Mouse (Mus musculus): ENCODE results near the gene Atp11a. TPM values are rescaled to one million over a fixed set of nuclear protein-coding genes. Genes with fewer than 3 reads are reported as not detected.

Atp11a gene
- polyA plus RNA-seq, 1 experiment from 2014 or later, result 10.3 TPM

- no peak overlapping the region for H3K4me3 ChIP-seq (ENCODE audit: low read depth, low read length)
- no peaks in the 10 kb centered on the region for H3K27me3 ChIP-seq (ENCODE audit: control insufficient read depth, insufficient read depth, low read depth, low read length)
- H3K4me2 ChIP-seq (ENCODE audit: low read length), result no peak overlapping the region
- H3K9ac ChIP-seq (ENCODE audit: low read depth, low read length), result no peak overlapping the region
- H3K36me3 ChIP-seq (ENCODE audit: control insufficient read depth, insufficient read depth, low read length), result peaks cover 17% of the 10 kb centered on the region
- H3K4me1 ChIP-seq (ENCODE audit: control insufficient read depth, insufficient read depth, low read length), result no peaks in the 10 kb centered on the region
- WGBS, result 81% methylated on average over 14 of the region's 14 CpGs
- ATAC-seq, result 0 out of 2 replicates have a peak, but pooled peaks have one; percentile 40
- no peak overlapping the region for H3K27ac ChIP-seq (ENCODE audit: low read length)
- no peaks in the 10 kb centered on the region for H3K9me3 ChIP-seq (replicated peaks; ENCODE audit: control insufficient read depth, low read length, poor library complexity, severe bottlenecking)
Measured at GRCm38 (mm10) chr8:12863608-12864007, 106.8 kb downstream of the Atp11a start.

GRCm38 (mm10) chr8:12865790-12866189, 109.0 kb downstream of the Atp11a start:
- Histone ChIP-seq H3K27me3 (ENCODE audit: control insufficient read depth, insufficient read depth, low read depth, low read length) (no peaks in the 10 kb centered on the region), H3K9me3 (replicated peaks; ENCODE audit: control insufficient read depth, low read length, poor library complexity, severe bottlenecking) (no peaks in the 10 kb centered on the region), H3K4me3 (ENCODE audit: low read depth, low read length) (no peak overlapping the region), H3K9ac (ENCODE audit: low read depth, low read length) (no peak overlapping the region), H3K4me2 (ENCODE audit: low read length) (no peak overlapping the region), H3K4me1 (ENCODE audit: control insufficient read depth, insufficient read depth, low read length) (peaks cover 4% of the 10 kb centered on the region), H3K36me3 (ENCODE audit: control insufficient read depth, insufficient read depth, low read length) (peaks cover 10% of the 10 kb centered on the region), H3K27ac (ENCODE audit: low read length) (no peak overlapping the region)
- no peak for ATAC-seq
- WGBS, result 52% methylated on average over 6 of the region's 6 CpGs

- no peak for ATAC-seq
- 66% methylated on average over 3 of the region's 3 CpGs for WGBS
- H3K27me3 ChIP-seq (ENCODE audit: control insufficient read depth, insufficient read depth, low read depth, low read length), result no peaks in the 10 kb centered on the region
- H3K36me3 ChIP-seq (ENCODE audit: control insufficient read depth, insufficient read depth, low read length), result no peaks in the 10 kb centered on the region
- H3K9me3 ChIP-seq (replicated peaks; ENCODE audit: control insufficient read depth, low read length, poor library complexity, severe bottlenecking), result no peaks in the 10 kb centered on the region
- H3K4me1 ChIP-seq (ENCODE audit: control insufficient read depth, insufficient read depth, low read length), result peaks cover 26% of the 10 kb centered on the region
- H3K9ac ChIP-seq (ENCODE audit: low read depth, low read length), result no peak overlapping the region
- H3K27ac ChIP-seq (ENCODE audit: low read length), result no peak overlapping the region; the same call in none of the 2 replicates
- no peak overlapping the region for H3K4me2 ChIP-seq (ENCODE audit: low read length)
- no peak overlapping the region for H3K4me3 ChIP-seq (ENCODE audit: low read depth, low read length)
Measured at GRCm38 (mm10) chr8:12869661-12870060, 112.8 kb downstream of the Atp11a start.

- Histone ChIP-seq H3K4me2 (ENCODE audit: low read length) (no peak overlapping the region), H3K9ac (ENCODE audit: low read depth, low read length) (no peak overlapping the region), H3K36me3 (ENCODE audit: control insufficient read depth, insufficient read depth, low read length) (no peaks in the 10 kb centered on the region), H3K27me3 (ENCODE audit: control insufficient read depth, insufficient read depth, low read depth, low read length) (no peaks in the 10 kb centered on the region), H3K4me3 (ENCODE audit: low read depth, low read length) (no peak overlapping the region), H3K27ac (ENCODE audit: low read length) (peak overlapping the region; percentile 53), H3K4me1 (ENCODE audit: control insufficient read depth, insufficient read depth, low read length) (peaks cover 27% of the 10 kb centered on the region), H3K9me3 (replicated peaks; ENCODE audit: control insufficient read depth, low read length, poor library complexity, severe bottlenecking) (no peaks in the 10 kb centered on the region)
- 86% methylated on average over 5 of the region's 5 CpGs for WGBS
- no peak for ATAC-seq
Measured at GRCm38 (mm10) chr8:12870656-12871055, 113.8 kb downstream of the Atp11a start.

- H3K27me3 ChIP-seq (ENCODE audit: control insufficient read depth, insufficient read depth, low read depth, low read length), result no peaks in the 10 kb centered on the region; the same call in 1 of the 2 replicates
- WGBS, result 4% methylated on average over 5 of the region's 5 CpGs
- peak overlapping the region; percentile 53; the same call in 1 of the 2 replicates for H3K27ac ChIP-seq (ENCODE audit: low read length)
- peak overlapping the region; percentile 27; the same call in 1 of the 2 replicates for H3K9ac ChIP-seq (ENCODE audit: low read depth, low read length)
- H3K4me2 ChIP-seq (ENCODE audit: low read length), result no peak overlapping the region; the same call in 1 of the 2 replicates
- ATAC-seq, result peak; percentile 33
- H3K4me1 ChIP-seq (ENCODE audit: control insufficient read depth, insufficient read depth, low read length), result peaks cover 31% of the 10 kb centered on the region
- H3K36me3 ChIP-seq (ENCODE audit: control insufficient read depth, insufficient read depth, low read length), result no peaks in the 10 kb centered on the region
- no peaks in the 10 kb centered on the region for H3K9me3 ChIP-seq (replicated peaks; ENCODE audit: control insufficient read depth, low read length, poor library complexity, severe bottlenecking)
- no peak overlapping the region for H3K4me3 ChIP-seq (ENCODE audit: low read depth, low read length)
Measured at GRCm38 (mm10) chr8:12871461-12871860, 114.6 kb downstream of the Atp11a start.

- peak; percentile 2; the same call in 1 of the 2 replicates for ATAC-seq
- peaks cover 31% of the 10 kb centered on the region for H3K4me1 ChIP-seq (ENCODE audit: control insufficient read depth, insufficient read depth, low read length)
- H3K4me2 ChIP-seq (ENCODE audit: low read length), result peak overlapping the region; percentile 88
- H3K27me3 ChIP-seq (ENCODE audit: control insufficient read depth, insufficient read depth, low read depth, low read length), result no peaks in the 10 kb centered on the region; the same call in 1 of the 2 replicates
- H3K27ac ChIP-seq (ENCODE audit: low read length), result peak overlapping the region; percentile 47; the same call in 1 of the 2 replicates
- H3K9ac ChIP-seq (ENCODE audit: low read depth, low read length), result peak overlapping the region; percentile 79
- WGBS, result 6% methylated on average over 8 of the region's 9 CpGs
- no peaks in the 10 kb centered on the region for H3K9me3 ChIP-seq (replicated peaks; ENCODE audit: control insufficient read depth, low read length, poor library complexity, severe bottlenecking)
- H3K36me3 ChIP-seq (ENCODE audit: control insufficient read depth, insufficient read depth, low read length), result no peaks in the 10 kb centered on the region
- peak overlapping the region; percentile 61 for H3K4me3 ChIP-seq (ENCODE audit: low read depth, low read length)
Measured at GRCm38 (mm10) chr8:12872983-12873356, 116.2 kb downstream of the Atp11a start.

DNA sequence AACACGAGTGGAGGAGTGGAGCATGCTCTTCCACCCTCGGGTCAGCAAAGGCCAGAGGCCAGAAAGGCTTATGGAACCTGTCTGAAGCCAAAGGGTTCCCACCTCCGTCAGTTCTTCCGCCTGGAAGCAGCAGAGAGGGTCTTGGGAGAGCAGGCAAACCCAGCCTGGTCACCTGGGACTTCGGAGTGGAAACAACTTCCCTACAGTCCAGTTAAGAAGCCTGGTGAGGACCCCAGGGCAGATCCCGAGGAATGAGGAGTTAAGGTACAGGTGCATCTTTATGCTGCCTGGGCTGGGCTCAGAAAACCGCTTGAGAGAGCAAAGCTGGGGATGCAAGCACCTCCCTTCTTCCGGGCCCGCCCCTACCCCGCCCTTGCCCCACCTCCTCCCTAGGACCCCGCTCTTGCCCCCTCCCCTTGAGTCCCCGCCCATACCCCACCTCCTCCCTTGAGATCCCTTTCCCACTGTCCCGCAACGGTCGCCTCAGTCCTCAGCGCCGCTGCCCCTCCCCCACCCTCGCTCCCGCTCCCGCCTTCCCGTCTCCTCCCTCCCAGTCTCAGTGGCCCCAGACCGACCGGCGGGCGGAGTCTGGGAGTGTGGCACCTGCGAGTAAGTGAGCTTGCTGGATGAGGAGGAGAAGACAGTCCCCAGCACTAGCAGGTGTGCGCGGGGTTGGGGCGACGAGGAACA, 116.7 kb downstream of the Atp11a start, which contains the start of gene Mcf2l:
TSS of gene Mcf2l (plus strand) at position 450 of the 690 bp plus-strand sequence.
- Histone ChIP-seq H3K9ac (ENCODE audit: low read depth, low read length) (peak within 1 kb of the TSS; percentile 79), H3K9me3 (replicated peaks; ENCODE audit: control insufficient read depth, low read length, poor library complexity, severe bottlenecking) (no peaks in the 10 kb centered on the region), H3K27me3 (ENCODE audit: control insufficient read depth, insufficient read depth, low read depth, low read length) (no peaks in the 10 kb centered on the region; the same call in 1 of the 2 replicates), H3K36me3 (ENCODE audit: control insufficient read depth, insufficient read depth, low read length) (no peaks in the 10 kb centered on the region), H3K27ac (ENCODE audit: low read length) (peak within 1 kb of the TSS; percentile 60), H3K4me3 (ENCODE audit: low read depth, low read length) (peak within 1 kb of the TSS; percentile 61), H3K4me1 (ENCODE audit: control insufficient read depth, insufficient read depth, low read length) (peaks cover 31% of the 10 kb centered on the region), H3K4me2 (ENCODE audit: low read length) (peak within 1 kb of the TSS; percentile 88)
- 2% methylated on average over 24 of the region's 30 CpGs for WGBS
- ATAC-seq, result peak; percentile 69

- H3K4me1 ChIP-seq (ENCODE audit: control insufficient read depth, insufficient read depth, low read length), result peaks cover 31% of the 10 kb centered on the region
- ATAC-seq, result peak; percentile 29
- H3K9me3 ChIP-seq (replicated peaks; ENCODE audit: control insufficient read depth, low read length, poor library complexity, severe bottlenecking), result no peaks in the 10 kb centered on the region
- H3K4me3 ChIP-seq (ENCODE audit: low read depth, low read length), result peak overlapping the region; percentile 61
- peak overlapping the region; percentile 60 for H3K27ac ChIP-seq (ENCODE audit: low read length)
- H3K9ac ChIP-seq (ENCODE audit: low read depth, low read length), result peak overlapping the region; percentile 79
- H3K36me3 ChIP-seq (ENCODE audit: control insufficient read depth, insufficient read depth, low read length), result no peaks in the 10 kb centered on the region
- no peaks in the 10 kb centered on the region; the same call in 1 of the 2 replicates for H3K27me3 ChIP-seq (ENCODE audit: control insufficient read depth, insufficient read depth, low read depth, low read length)
- H3K4me2 ChIP-seq (ENCODE audit: low read length), result peak overlapping the region; percentile 88
- WGBS, result 16% methylated on average over 8 of the region's 8 CpGs
Measured at GRCm38 (mm10) chr8:12874194-12874791, 117.5 kb downstream of the Atp11a start.

DNA sequence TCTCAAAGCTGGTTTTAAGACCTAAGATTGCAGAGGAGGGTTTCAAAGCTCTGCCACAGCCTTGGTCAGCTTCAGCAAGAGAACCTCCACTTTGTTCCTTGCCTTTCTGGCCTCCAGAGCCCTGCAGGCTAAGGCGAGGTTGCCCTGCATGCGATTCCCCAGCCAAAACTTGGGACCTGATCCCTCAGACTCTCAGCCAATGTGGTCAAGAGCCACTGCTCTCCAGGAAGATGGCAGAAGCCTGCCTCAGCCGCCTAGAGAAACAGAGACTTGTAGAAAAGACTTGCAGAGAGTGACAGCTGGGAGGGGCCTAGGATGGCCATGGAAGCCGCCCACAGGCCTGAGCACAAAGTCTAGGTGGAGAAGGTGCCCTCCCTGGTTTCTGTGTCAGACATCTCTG, 118.2 kb downstream of the Atp11a start:
- no peaks in the 10 kb centered on the region for H3K36me3 ChIP-seq (ENCODE audit: control insufficient read depth, insufficient read depth, low read length)
- no peaks in the 10 kb centered on the region; the same call in 1 of the 2 replicates for H3K27me3 ChIP-seq (ENCODE audit: control insufficient read depth, insufficient read depth, low read depth, low read length)
- no peak overlapping the region for H3K9ac ChIP-seq (ENCODE audit: low read depth, low read length)
- 65% methylated on average over 4 of the region's 4 CpGs for WGBS
- no peak overlapping the region for H3K4me3 ChIP-seq (ENCODE audit: low read depth, low read length)
- no peaks in the 10 kb centered on the region for H3K9me3 ChIP-seq (replicated peaks; ENCODE audit: control insufficient read depth, low read length, poor library complexity, severe bottlenecking)
- no peak overlapping the region for H3K4me2 ChIP-seq (ENCODE audit: low read length)
- no peak overlapping the region for H3K27ac ChIP-seq (ENCODE audit: low read length)
- ATAC-seq, result no peak
- peaks cover 29% of the 10 kb centered on the region for H3K4me1 ChIP-seq (ENCODE audit: control insufficient read depth, insufficient read depth, low read length)
